Mouse (Mus musculus): ENCODE data around the gene Hist1h1e. TPM values are rescaled to one million over a fixed set of nuclear protein-coding genes. Genes with fewer than 3 reads are reported as not detected.
"Not testable (repeated sequence)": the region's sequence is repeated elsewhere in the genome, so short reads cannot be mapped to it uniquely, and the experiment has no call there.

The Hist1h1e gene
- polyA plus RNA-seq, 1 experiment from 2014 or later: 28.5 TPM

- H3K27me3 ChIP-seq; ATAC-seq (ENCODE audit: borderline replicate concordance, extremely low read depth, low FRiP score, low TSS enrichment); H3K36me3 ChIP-seq; H3K9me3 ChIP-seq: not testable (repeated sequence)
- Histone ChIP-seq H3K4me3 (peak overlapping the region; percentile 47), H3K4me1 (peaks cover 19% of the 10 kb centered on the region; the same call in 1 of the 2 replicates), H3K4me2 (peak overlapping the region; percentile 54), H3K27ac (peak overlapping the region; percentile 92), H3K9ac (peak overlapping the region; percentile 68)
- WGBS: 3% methylated on average over 8 of the region's 40 CpGs
Measured at GRCm38 (mm10) chr13:23575864-23576313, 46.5 kb downstream of the Hist1h1e start.

- under 1% methylated on average over 18 of the region's 18 CpGs for WGBS
- Histone ChIP-seq H3K27ac (peak within 1 kb of the TSS; percentile 92), H3K36me3 (no peaks in the 10 kb centered on the region), H3K4me2 (peak within 1 kb of the TSS; percentile 54), H3K9ac (peak within 1 kb of the TSS; percentile 68), H3K4me3 (peak within 1 kb of the TSS; percentile 47), H3K4me1 (peaks cover 14% of the 10 kb centered on the region; the same call in 1 of the 2 replicates), H3K9me3 (no peaks in the 10 kb centered on the region), H3K27me3 (no peaks in the 10 kb centered on the region)
- peak; percentile 67; the same call in 1 of the 2 replicates for ATAC-seq (ENCODE audit: borderline replicate concordance, extremely low read depth, low FRiP score, low TSS enrichment)
Measured at GRCm38 (mm10) chr13:23575271-23575851, 47.0 kb downstream of the Hist1h1e start, which contains the start of gene Hist1h3d. Gene Hist1h3d (plus strand): TSS chr13:23575763.

GRCm38 (mm10) chr13:23574546-23575170, 47.7 kb downstream of the Hist1h1e start:
- not testable (repeated sequence) for H3K27me3 ChIP-seq; H3K9me3 ChIP-seq; H3K36me3 ChIP-seq; ATAC-seq (ENCODE audit: borderline replicate concordance, extremely low read depth, low FRiP score, low TSS enrichment); H3K9ac ChIP-seq
- peaks cover 14% of the 10 kb centered on the region for H3K4me1 ChIP-seq
- under 1% methylated on average over 11 of the region's 39 CpGs for WGBS
- peak overlapping the region; percentile 98 for H3K27ac ChIP-seq
- H3K4me3 ChIP-seq: peak overlapping the region; percentile 47
- H3K4me2 ChIP-seq: peak overlapping the region; percentile 67

GRCm38 (mm10) chr13:23573898-23574524, 48.3 kb downstream of the Hist1h1e start, which contains the start of the genes Hist1h2bf and Hist1h2ad:
Gene Hist1h2bf (minus strand): TSS chr13:23574196.
Gene Hist1h2ad (plus strand): TSS chr13:23574381.
- Histone ChIP-seq H3K4me1 (peaks cover 14% of the 10 kb centered on the region), H3K9ac (peak within 1 kb of the TSS; percentile 63), H3K4me3 (peak within 1 kb of the TSS; percentile 47), H3K27ac (peak within 1 kb of the TSS; percentile 98), H3K4me2 (peak within 1 kb of the TSS; percentile 67)
- whole genome bisulfite sequencing: under 1% methylated on average over 42 of the region's 42 CpGs
- not testable (repeated sequence) for H3K27me3 ChIP-seq, H3K9me3 ChIP-seq, H3K36me3 ChIP-seq
- peak; percentile 90 for ATAC-seq (ENCODE audit: borderline replicate concordance, extremely low read depth, low FRiP score, low TSS enrichment)

GRCm38 (mm10) chr13:23573034-23573897, 49.1 kb downstream of the Hist1h1e start:
- not testable (repeated sequence) for ATAC-seq (ENCODE audit: borderline replicate concordance, extremely low read depth, low FRiP score, low TSS enrichment); H3K27me3 ChIP-seq; H3K9me3 ChIP-seq; H3K36me3 ChIP-seq
- peak overlapping the region; percentile 47 for H3K4me3 ChIP-seq
- peaks cover 14% of the 10 kb centered on the region for H3K4me1 ChIP-seq
- peak overlapping the region; percentile 67 for H3K4me2 ChIP-seq
- peak overlapping the region; percentile 63 for H3K9ac ChIP-seq
- WGBS: 4% methylated on average over 20 of the region's 20 CpGs
- peak overlapping the region; percentile 98 for H3K27ac ChIP-seq

- H3K9me3 ChIP-seq: no peaks in the 10 kb centered on the region
- peak overlapping the region; percentile 98 for H3K27ac ChIP-seq
- 12% methylated on average over 2 of the region's 2 CpGs for WGBS
- H3K4me2 ChIP-seq: peak overlapping the region; percentile 67
- H3K9ac ChIP-seq: peak overlapping the region; percentile 63
- no peaks in the 10 kb centered on the region for H3K36me3 ChIP-seq
- no peaks in the 10 kb centered on the region for H3K27me3 ChIP-seq
- peaks cover 14% of the 10 kb centered on the region for H3K4me1 ChIP-seq
- no peak for ATAC-seq (ENCODE audit: borderline replicate concordance, extremely low read depth, low FRiP score, low TSS enrichment)
- H3K4me3 ChIP-seq: peak overlapping the region; percentile 47
Measured at GRCm38 (mm10) chr13:23572218-23573033, 49.9 kb downstream of the Hist1h1e start.

GRCm38 (mm10) chr13:23571504-23572217, 50.7 kb downstream of the Hist1h1e start:
- WGBS: 0% methylated on average over 17 of the region's 34 CpGs
- H3K4me1 ChIP-seq; ATAC-seq (ENCODE audit: borderline replicate concordance, extremely low read depth, low FRiP score, low TSS enrichment); H3K9me3 ChIP-seq; H3K27me3 ChIP-seq; H3K36me3 ChIP-seq: not testable (repeated sequence)
- Histone ChIP-seq H3K4me3 (peak overlapping the region; percentile 47), H3K4me2 (peak overlapping the region; percentile 67), H3K27ac (peak overlapping the region; percentile 98), H3K9ac (peak overlapping the region; percentile 63)

- no peaks in the 10 kb centered on the region for H3K9me3 ChIP-seq
- peaks cover 4% of the 10 kb centered on the region; the same call in 1 of the 2 replicates for H3K4me1 ChIP-seq
- H3K4me2 ChIP-seq: peak within 1 kb of the TSS; percentile 67
- H3K4me3 ChIP-seq: peak within 1 kb of the TSS; percentile 47
- no peaks in the 10 kb centered on the region for H3K27me3 ChIP-seq
- H3K9ac ChIP-seq: peak within 1 kb of the TSS; percentile 63
- peak; percentile 90 for ATAC-seq (ENCODE audit: borderline replicate concordance, extremely low read depth, low FRiP score, low TSS enrichment)
- 0% methylated on average over 18 of the region's 18 CpGs for WGBS
- peak within 1 kb of the TSS; percentile 98 for H3K27ac ChIP-seq
- no peaks in the 10 kb centered on the region for H3K36me3 ChIP-seq
Measured at GRCm38 (mm10) chr13:23571022-23571503, 51.3 kb downstream of the Hist1h1e start, which contains the start of the genes Hist1h2ae and Hist1h2bg. Gene Hist1h2ae (minus strand): TSS chr13:23571220. Gene Hist1h2bg (plus strand): TSS chr13:23571396.
